Comparison of ENCODE assay signal across 8 mouse cellular contexts in genomic region chrX:93889394-93890042, GRCm38 (mm10). TPM values are rescaled to one million over a fixed set of nuclear protein-coding genes. Genes with fewer than 3 reads are reported as not detected.
DNase-seq lines count a peak whose midpoint lies in the region; ATAC-seq lines count a peak whose summit lies in the region.

No protein-coding gene starts in this region.

- 0 out of 2 replicates have a peak, but pooled peaks cover 5% of the 10 kb centered on the region for H3K27me3 ChIP-seq in intestine, embryonic 14.5 days (replicated peaks; ENCODE audit: control insufficient read depth, insufficient read depth, low read length)

- peak overlapping the region; percentile 36; the same call in 1 of the 2 replicates for H3K9ac ChIP-seq in intestine, embryonic 14.5 days (ENCODE audit: low read length)

- DNase-seq in adrenal gland, adult 18-20 months (ENCODE audit: low spot score in 2 of 2), result peak; percentile 67 to 73
- peak; percentile 71 for DNase-seq in embryo, embryonic 11 days
- DNase-seq in gastrocnemius, postnatal 25 days, result peak; percentile 52
- DNase-seq in intestine, embryonic 14.5 days (ENCODE audit: low spot score), result peak; percentile 94
- DNase-seq in left cerebral cortex, postnatal 10 days (ENCODE audit: extremely low spot score in 1 of 2, low spot score in 2 of 2), result peak; percentile 68 to 83
- peak; percentile 72 for DNase-seq in right cerebral cortex, postnatal 14 days
- DNase-seq in urinary bladder, postnatal 25 days (ENCODE audit: low spot score), result peak; percentile 63

- ATAC-seq in intestine, embryonic 14.5 days (replicated peaks; ENCODE audit: low FRiP score, low TSS enrichment, low read depth), result 0 out of 2 replicates have a peak, but pooled peaks have one; percentile 60
- ATAC-seq in megakaryocyte progenitor cell, adult 5-6 weeks (replicated peaks; ENCODE audit: poor library complexity), result peak; percentile 98

- H3K4me3 ChIP-seq in intestine, embryonic 14.5 days (ENCODE audit: low read depth, low read length), result peak overlapping the region; percentile 27

- H3K4me2 ChIP-seq in intestine, embryonic 14.5 days (ENCODE audit: low read length), result peak overlapping the region; percentile 48

- no peaks in the 10 kb centered on the region for H3K9me3 ChIP-seq in intestine, embryonic 14.5 days (ENCODE audit: control insufficient read depth, low read length)

- intact Hi-C loops in left cerebral cortex, postnatal 10 days (cut with DNase I), result loop anchor here (5.0 to 10.0 kb wide), 2 partner anchors 92 to 595 kb away; no protein-coding TSS in a partner anchor

- no peak overlapping the region for H3K27ac ChIP-seq in intestine, embryonic 14.5 days (ENCODE audit: low read depth)

- WGBS in intestine, embryonic 14.5 days, result 24% methylated on average over 13 of the region's 13 CpGs

- no peaks in the 10 kb centered on the region for H3K4me1 ChIP-seq in intestine, embryonic 14.5 days (replicated peaks; ENCODE audit: control insufficient read depth, insufficient read depth, low read length)

- no peaks in the 10 kb centered on the region for H3K36me3 ChIP-seq in intestine, embryonic 14.5 days (ENCODE audit: control insufficient read depth, insufficient read depth, low read length)

RNA-seq across cellular contexts. Expression of gene Pdk3, which starts 57.5 kb away (rescaled TPM):
- total RNA-seq in adrenal gland, adult 18-20 months (2021), result 10 to 100 TPM; 10.3 to 10.8 TPM
- total RNA-seq in gastrocnemius, postnatal 25 days (2021), result 1 to 10 TPM; 2.0 to 2.7 TPM
- polyA plus RNA-seq in intestine, embryonic 14.5 days (2014; fragmentation: Nextera tagmentation; extraction: Ambion mirVana), result 56.7 and 56.8 TPM in 2 replicates
- total RNA-seq in left cerebral cortex, postnatal 10 days (2021), result 10 to 100 TPM; 26.7 to 30.0 TPM
- total RNA-seq in megakaryocyte progenitor cell, adult 5-6 weeks (2015), result 90.5 and 95.2 TPM in 2 replicates
- total RNA-seq in megakaryocyte progenitor cell, adult 5-6 weeks (2017), result 47.6 and 59.3 TPM in 2 replicates
